Mouse (Mus musculus): ENCODE measurements at regions not wholly inside any gene's neighbourhood (a gene's known extent, or its start where the extent isn't known, plus 50 kb on each side); places are given as distances from the start of the nearest gene placed in this dataset.
"Not testable (repeated sequence)": the region's sequence is repeated elsewhere in the genome, so short reads cannot be mapped to it uniquely, and the experiment has no call there.

- no peak for ATAC-seq
These were observed 568.8 kb upstream of the Arid1b start for GRCm38 (mm10) chr17:4425342-4425741.

GRCm38 (mm10) chr17:4429036-4429435 lies 565.1 kb upstream of the Arid1b start:
- no peak for ATAC-seq

GRCm38 (mm10) chr17:4445606-4446005 lies 548.5 kb upstream of the Arid1b start:
- ATAC-seq, result no peak

- no peak for ATAC-seq
These were observed 536.6 kb upstream of the Arid1b start for GRCm38 (mm10) chr17:4457491-4457890.

GRCm38 (mm10) chr17:4461541-4461940 lies 532.6 kb upstream of the Arid1b start:
- no peak for ATAC-seq

- no peak for ATAC-seq
These were observed 529.7 kb upstream of the Arid1b start for GRCm38 (mm10) chr17:4464286-4464880.

- ATAC-seq, result no peak
These were observed 528.4 kb upstream of the Arid1b start for GRCm38 (mm10) chr17:4465741-4466140.

GRCm38 (mm10) chr17:4472412-4472811 lies 521.7 kb upstream of the Arid1b start:
- ATAC-seq, result no peak

- ATAC-seq, result no peak
These were observed 519.8 kb upstream of the Arid1b start for GRCm38 (mm10) chr17:4474350-4474749.

GRCm38 (mm10) chr17:4475665-4476064 lies 518.5 kb upstream of the Arid1b start:
- ATAC-seq, result no peak

GRCm38 (mm10) chr17:4494392-4494791 lies 499.7 kb upstream of the Arid1b start:
- ATAC-seq, result no peak

- no peak for ATAC-seq
These were observed 493.6 kb upstream of the Arid1b start for GRCm38 (mm10) chr17:4500504-4500903.

- ATAC-seq, result no peak
These were observed 493.1 kb upstream of the Arid1b start for GRCm38 (mm10) chr17:4501029-4501428.

GRCm38 (mm10) chr17:4504951-4505350 lies 489.2 kb upstream of the Arid1b start:
- no peak for ATAC-seq

- no peak for ATAC-seq
These were observed 484.6 kb upstream of the Arid1b start for GRCm38 (mm10) chr17:4509506-4509905.

- no peak for ATAC-seq
These were observed 478.0 kb upstream of the Arid1b start for GRCm38 (mm10) chr17:4516141-4516540.

GRCm38 (mm10) chr17:4516846-4517245 lies 477.3 kb upstream of the Arid1b start:
- ATAC-seq, result no peak

GRCm38 (mm10) chr17:4521031-4521430 lies 473.1 kb upstream of the Arid1b start:
- ATAC-seq, result no peak

GRCm38 (mm10) chr17:4526466-4526865 lies 467.7 kb upstream of the Arid1b start:
- no peak for ATAC-seq

GRCm38 (mm10) chr17:4532126-4532525 lies 462.0 kb upstream of the Arid1b start:
- no peak for ATAC-seq

GRCm38 (mm10) chr17:4540435-4540834 lies 453.7 kb upstream of the Arid1b start:
- ATAC-seq, result no peak

- no peak for ATAC-seq
These were observed 452.9 kb upstream of the Arid1b start for GRCm38 (mm10) chr17:4541020-4541743.

- ATAC-seq, result no peak
These were observed 447.6 kb upstream of the Arid1b start for GRCm38 (mm10) chr17:4546579-4546978.

GRCm38 (mm10) chr17:4553026-4553425 lies 441.1 kb upstream of the Arid1b start:
- not testable (repeated sequence) for ATAC-seq

GRCm38 (mm10) chr17:4563641-4564040 lies 430.5 kb upstream of the Arid1b start:
- ATAC-seq, result no peak
